Mouse (Mus musculus): ENCODE measurements around the gene Olfr96.
"Not testable (repeated sequence)": the region's sequence is repeated elsewhere in the genome, so short reads cannot be mapped to it uniquely, and the experiment has no call there.

Gene Olfr96

GRCm38 (mm10) chr17:37219846-37220245 lies at the start of gene Olfr96:
TSS of gene Olfr96 (plus strand) at chr17:37220146.
- DNase-seq (ENCODE audit: low spot score): no peak

- DNase-seq (ENCODE audit: low spot score): no peak
Observed at GRCm38 (mm10) chr17:37185474-37185873, 34.5 kb upstream of the Olfr96 start.

GRCm38 (mm10) chr17:37190711-37191110 lies 29.2 kb upstream of the Olfr96 start:
- DNase-seq (ENCODE audit: low spot score): peak; percentile 23

GRCm38 (mm10) chr17:37193032-37193431 lies 26.9 kb upstream of the Olfr96 start:
- DNase-seq (ENCODE audit: low spot score): no peak

GRCm38 (mm10) chr17:37193656-37194055 lies 26.3 kb upstream of the Olfr96 start, which contains the start of gene Ubd:
TSS of gene Ubd (plus strand) at chr17:37193892.
- no peak for DNase-seq (ENCODE audit: low spot score)

- no peak for DNase-seq (ENCODE audit: low spot score)
Observed at GRCm38 (mm10) chr17:37194782-37195181, 25.2 kb upstream of the Olfr96 start.

GRCm38 (mm10) chr17:37196845-37197724 lies 22.9 kb upstream of the Olfr96 start:
- peak; percentile 10 for DNase-seq (ENCODE audit: low spot score)

- no peak for DNase-seq (ENCODE audit: low spot score)
Observed at GRCm38 (mm10) chr17:37200894-37201293, 19.1 kb upstream of the Olfr96 start, which contains the start of gene Olfr94. TSS of gene Olfr94 (minus strand) at chr17:37200994.

GRCm38 (mm10) chr17:37203206-37203916 lies 16.6 kb upstream of the Olfr96 start:
- peak; percentile 71 for DNase-seq (ENCODE audit: low spot score)

- DNase-seq (ENCODE audit: low spot score): no peak
Observed at GRCm38 (mm10) chr17:37203917-37204236, 16.1 kb upstream of the Olfr96 start.

GRCm38 (mm10) chr17:37210884-37211768 lies 8.8 kb upstream of the Olfr96 start:
- no peak for DNase-seq (ENCODE audit: low spot score)

GRCm38 (mm10) chr17:37213018-37213417 lies 6.9 kb upstream of the Olfr96 start, which contains the start of gene Olfr95:
TSS of gene Olfr95 (minus strand) at chr17:37213118.
- DNase-seq (ENCODE audit: low spot score): no peak

- DNase-seq (ENCODE audit: low spot score): no peak
Observed at GRCm38 (mm10) chr17:37218486-37218885, 1.5 kb upstream of the Olfr96 start.

- no peak for DNase-seq (ENCODE audit: low spot score)
Observed at GRCm38 (mm10) chr17:37221879-37222278, 1.9 kb downstream of the Olfr96 start.

- DNase-seq (ENCODE audit: low spot score): not testable (repeated sequence)
Observed at GRCm38 (mm10) chr17:37237230-37237629, 17.3 kb downstream of the Olfr96 start, which contains the start of gene Olfr97. TSS of gene Olfr97 (minus strand) at chr17:37237330.

- DNase-seq (ENCODE audit: low spot score): no peak
Observed at GRCm38 (mm10) chr17:37242198-37242597, 22.3 kb downstream of the Olfr96 start.

- DNase-seq (ENCODE audit: low spot score): peak; percentile 15
Observed at GRCm38 (mm10) chr17:37246715-37247114, 26.8 kb downstream of the Olfr96 start.

- DNase-seq (ENCODE audit: low spot score): no peak
Observed at GRCm38 (mm10) chr17:37249460-37249859, 29.5 kb downstream of the Olfr96 start.

GRCm38 (mm10) chr17:37250544-37250943 lies 30.6 kb downstream of the Olfr96 start:
- no peak for DNase-seq (ENCODE audit: low spot score)

GRCm38 (mm10) chr17:37263626-37264025 lies 43.7 kb downstream of the Olfr96 start, which contains the start of gene Olfr98:
TSS of gene Olfr98 (minus strand) at chr17:37263749.
- DNase-seq (ENCODE audit: low spot score): no peak

- peak; percentile 89 for DNase-seq (ENCODE audit: low spot score)
Observed at GRCm38 (mm10) chr17:37270058-37270701, 50.2 kb downstream of the Olfr96 start, which contains the start of gene H2-M3. TSS of gene H2-M3 (plus strand) at chr17:37270220.

Data from urinary bladder, postnatal 25 days (tissue).